Mouse (Mus musculus) liver, adult 2 months (tissue): ENCODE data around the gene Gm17304. TPM values are rescaled to one million over a fixed set of nuclear protein-coding genes. Genes with fewer than 3 reads are reported as not detected.

ENCODE experiments used
- DNase-seq: peaks from one replicate; pipeline ENCODE4 v3.0.0-alpha.2; 2011; ENCODE audit warnings: low read depth, low spot score; ENCODE audit errors: extremely low read depth
- H3K27ac ChIP-seq: fragments of 200-500 bp; replicated peaks from 2 replicates; pipeline ENCODE4 v1.5.1; 2012; ENCODE audit warnings: low read depth, mild to moderate bottlenecking, control low read depth, inconsistent platforms, low read length; ENCODE audit not compliant: insufficient read depth
- H3K27me3 ChIP-seq: fragments of 200-500 bp; 2 replicates; pipeline ENCODE4 v1.6.1; 2012; ENCODE audit warnings: mild to moderate bottlenecking, moderate library complexity, low read length, inconsistent platforms; ENCODE audit not compliant: control insufficient read depth, insufficient read depth
- H3K36me3 ChIP-seq: fragments of 200-500 bp; 2 replicates; pipeline ENCODE4 v1.6.1; 2012; ENCODE audit warnings: low read length, inconsistent platforms; ENCODE audit not compliant: control insufficient read depth, insufficient read depth
- H3K4me1 ChIP-seq: fragments of 200-500 bp; 2 replicates; pipeline ENCODE4 v1.6.1; 2011; ENCODE audit warnings: low read length; ENCODE audit not compliant: control insufficient read depth, insufficient read depth
- H3K4me3 ChIP-seq: fragments of 200-500 bp; 2 replicates; pipeline ENCODE4 v1.5.1; 2011; ENCODE audit warnings: low read depth, mild to moderate bottlenecking, control low read depth, low read length, moderate library complexity; ENCODE audit not compliant: insufficient read depth
- H3K79me2 ChIP-seq: fragments of 200-500 bp; 2 replicates; pipeline ENCODE4 v1.6.1; 2012; ENCODE audit warnings: inconsistent platforms, mild to moderate bottlenecking, low read length, moderate library complexity; ENCODE audit not compliant: control insufficient read depth, insufficient read depth
- H3K9ac ChIP-seq: fragments of 200-500 bp; 2 replicates; pipeline ENCODE4 v1.6.1; 2012; ENCODE audit warnings: low read depth, mild to moderate bottlenecking, control low read depth, inconsistent platforms, low read length
- CTCF ChIP-seq: fragments of 200-500 bp; IDR thresholded peaks from 2 replicates; pipeline ENCODE4 v1.5.1; 2011; ENCODE audit warnings: low read depth, low read length, control low read depth
- POLR2A ChIP-seq: fragments of 200-500 bp; IDR thresholded peaks from 2 replicates; pipeline ENCODE4 v1.6.1; 2011; ENCODE audit warnings: low read length, control low read depth; ENCODE audit not compliant: insufficient read depth; ENCODE audit errors: extremely low read depth
- WGBS: fragments of 180-500 bp; shearing (Covaris S2); methylation state at CpG from one replicate; pipeline ENCODE4 v1.1.7; 2018; 5-methylcytosine and 5-hydroxymethylcytosine counted together
- polyA plus RNA-seq: library from polyadenylated mRNA; depleted of rRNA; stranded (reverse); fragments of >200 nt; gene quantifications from 2 replicates; pipeline ENCODE4 v1.2.3, GENCODE M21; 2012; rRNA removed
- total RNA-seq: library from RNA; depleted of rRNA; stranded (reverse); fragments of >200 nt; gene quantifications from 2 replicates; pipeline ENCODE4 v1.2.3, GENCODE M21; 2014; rRNA removed

The Gm17304 gene
- total and polyA plus RNA-seq, 2 experiments, result not detected

- Histone ChIP-seq H3K9ac (no peak overlapping the region), H3K4me1 (peaks cover 3% of the 10 kb centered on the region), H3K79me2 (peaks cover 3% of the 10 kb centered on the region; the same call in 1 of the 2 replicates), H3K27ac (no peak overlapping the region), H3K36me3 (peaks cover 1% of the 10 kb centered on the region; the same call in 1 of the 2 replicates), H3K27me3 (no peaks in the 10 kb centered on the region), H3K4me3 (no peak overlapping the region)
- WGBS, result 89% methylated on average over 4 of the region's 4 CpGs
- TF ChIP-seq CTCF (no peak), POLR2A (no peak)
- DNase-seq, result no peak
Measured at GRCm38 (mm10) chr5:106643434-106643833, 34.5 kb downstream of the Gm17304 start.

GRCm38 (mm10) chr5:106649441-106649840, 40.5 kb downstream of the Gm17304 start:
- Histone ChIP-seq H3K4me1 (no peaks in the 10 kb centered on the region), H3K9ac (no peak overlapping the region), H3K79me2 (peaks cover 3% of the 10 kb centered on the region; the same call in 1 of the 2 replicates), H3K27me3 (no peaks in the 10 kb centered on the region), H3K36me3 (peaks cover 1% of the 10 kb centered on the region; the same call in 1 of the 2 replicates), H3K4me3 (no peak overlapping the region), H3K27ac (no peak overlapping the region)
- DNase-seq, result peak; percentile 13
- TF ChIP-seq POLR2A (no peak), CTCF (peak; percentile 12; the same call in 1 of the 2 replicates)

- DNase-seq, result no peak
- H3K9ac ChIP-seq, result no peak overlapping the region
- TF ChIP-seq CTCF, result no peak
- no peak overlapping the region for H3K4me3 ChIP-seq
- no peaks in the 10 kb centered on the region for H3K36me3 ChIP-seq
- peaks cover 3% of the 10 kb centered on the region; the same call in 1 of the 2 replicates for H3K79me2 ChIP-seq
- no peaks in the 10 kb centered on the region for H3K27me3 ChIP-seq
- no peaks in the 10 kb centered on the region for H3K4me1 ChIP-seq
- no peak overlapping the region for H3K27ac ChIP-seq
Measured at GRCm38 (mm10) chr5:106649995-106650394, 41.1 kb downstream of the Gm17304 start.

GRCm38 (mm10) chr5:106652220-106652753, 43.4 kb downstream of the Gm17304 start:
- Histone ChIP-seq H3K9ac (no peak overlapping the region), H3K27ac (no peak overlapping the region), H3K27me3 (no peaks in the 10 kb centered on the region), H3K79me2 (no peaks in the 10 kb centered on the region; the same call in 1 of the 2 replicates), H3K36me3 (no peaks in the 10 kb centered on the region; the same call in 1 of the 2 replicates), H3K4me1 (no peaks in the 10 kb centered on the region), H3K4me3 (no peak overlapping the region)
- TF ChIP-seq POLR2A, result no peak
- TF ChIP-seq CTCF, result no peak
- WGBS, result 44% methylated on average over 4 of the region's 4 CpGs
- peak; percentile 67 for DNase-seq

GRCm38 (mm10) chr5:106652790-106653328, 44.0 kb downstream of the Gm17304 start:
- 95% methylated on average over 3 of the region's 3 CpGs for WGBS
- TF ChIP-seq CTCF (no peak), POLR2A (no peak)
- DNase-seq, result no peak

More at GRCm38 (mm10) chr5:106652790-106653328, 44.0 kb downstream of the Gm17304 start:
- Histone ChIP-seq H3K27ac (no peak overlapping the region), H3K27me3 (no peaks in the 10 kb centered on the region), H3K9ac (no peak overlapping the region), H3K4me1 (no peaks in the 10 kb centered on the region), H3K79me2 (no peaks in the 10 kb centered on the region; the same call in 1 of the 2 replicates), H3K4me3 (no peak overlapping the region), H3K36me3 (no peaks in the 10 kb centered on the region; the same call in 1 of the 2 replicates)

Other genes with a start within 250 kb of the Gm17304 start
- gene Barhl2, start 150.9 kb upstream of the Gm17304 start, total RNA-seq, result not detected in 2 replicates
- gene Barhl2, start 150.9 kb upstream of the Gm17304 start, polyA plus RNA-seq, result not detected in 2 replicates
- 33.7 and 35.0 TPM in 2 replicates for gene Zfp644, start 88.2 kb downstream of the Gm17304 start, total RNA-seq
- gene Zfp644, start 88.2 kb downstream of the Gm17304 start, polyA plus RNA-seq, result 3.9 and 4.5 TPM in 2 replicates